Mouse (Mus musculus): ENCODE results near the gene Ebf1. TPM values are rescaled to one million over a fixed set of nuclear protein-coding genes. Genes with fewer than 3 reads are reported as not detected.

Ebf1 gene
- total RNA-seq, 2 experiments from 2014 or later, result 5.9 to 6.7 TPM

DNA sequence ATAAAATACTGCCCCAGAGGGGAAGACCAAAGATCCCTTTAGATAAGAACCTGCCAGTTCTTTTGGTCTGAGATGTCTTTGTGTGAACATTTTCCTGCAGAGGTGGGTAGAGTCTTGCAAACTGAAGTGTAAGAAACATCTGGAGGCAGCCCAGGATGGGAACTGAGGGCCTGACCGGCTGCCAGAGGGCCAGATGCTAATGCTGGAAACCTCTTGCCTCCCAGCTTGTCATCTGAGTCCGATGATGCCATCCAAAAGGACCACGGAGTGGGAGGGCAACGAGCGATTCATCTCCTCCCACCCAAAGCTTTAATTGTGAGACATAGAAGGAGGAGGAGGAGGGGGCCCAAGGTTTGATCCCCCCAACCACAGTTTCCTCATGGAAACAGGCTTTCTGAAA, 197.7 kb downstream of the Ebf1 start:
- intact Hi-C loops (cut with DNase I), result no loop called here
- peak; percentile 46 for DNase-seq

DNA sequence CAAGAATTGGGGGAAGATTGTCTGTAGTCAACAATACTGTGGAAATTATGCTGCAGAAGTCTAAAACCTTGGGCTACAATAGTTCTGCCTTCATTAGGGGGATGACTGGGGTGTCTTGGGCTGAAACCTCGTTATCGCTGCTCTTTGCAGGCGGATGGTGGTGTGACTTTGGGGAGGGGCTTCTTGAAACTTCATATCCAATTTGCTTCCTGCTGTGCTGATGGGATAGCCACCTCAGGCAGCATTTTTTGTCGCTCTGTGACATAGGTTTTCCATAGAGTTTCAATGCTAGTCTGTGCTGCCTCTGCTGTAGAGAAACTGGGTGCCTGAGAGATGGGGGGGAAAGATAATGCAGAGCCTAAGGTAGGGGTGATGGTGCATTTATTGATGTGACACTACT, 198.9 kb downstream of the Ebf1 start:
- intact Hi-C loops (cut with DNase I), result no loop called here
- no peak for DNase-seq

DNA sequence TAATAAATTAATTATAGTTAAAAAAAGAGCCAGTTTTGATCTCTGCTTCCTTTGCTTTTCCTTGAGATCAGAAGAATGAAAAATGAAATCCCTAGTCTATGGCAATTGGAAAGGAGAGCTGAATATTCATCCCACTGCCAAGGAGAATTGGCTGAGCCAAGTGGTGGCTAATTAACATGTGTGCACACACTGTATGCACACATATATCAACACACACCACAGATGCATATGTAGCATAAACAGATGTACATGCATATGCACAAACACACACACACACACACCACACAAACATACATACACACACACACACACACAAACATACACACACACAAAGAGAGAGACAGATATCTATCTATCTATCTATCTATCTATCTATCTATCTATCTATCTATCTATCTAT, 205.2 kb downstream of the Ebf1 start:
- intact Hi-C loops (cut with DNase I), result no loop called here
- DNase-seq, result no peak

DNA sequence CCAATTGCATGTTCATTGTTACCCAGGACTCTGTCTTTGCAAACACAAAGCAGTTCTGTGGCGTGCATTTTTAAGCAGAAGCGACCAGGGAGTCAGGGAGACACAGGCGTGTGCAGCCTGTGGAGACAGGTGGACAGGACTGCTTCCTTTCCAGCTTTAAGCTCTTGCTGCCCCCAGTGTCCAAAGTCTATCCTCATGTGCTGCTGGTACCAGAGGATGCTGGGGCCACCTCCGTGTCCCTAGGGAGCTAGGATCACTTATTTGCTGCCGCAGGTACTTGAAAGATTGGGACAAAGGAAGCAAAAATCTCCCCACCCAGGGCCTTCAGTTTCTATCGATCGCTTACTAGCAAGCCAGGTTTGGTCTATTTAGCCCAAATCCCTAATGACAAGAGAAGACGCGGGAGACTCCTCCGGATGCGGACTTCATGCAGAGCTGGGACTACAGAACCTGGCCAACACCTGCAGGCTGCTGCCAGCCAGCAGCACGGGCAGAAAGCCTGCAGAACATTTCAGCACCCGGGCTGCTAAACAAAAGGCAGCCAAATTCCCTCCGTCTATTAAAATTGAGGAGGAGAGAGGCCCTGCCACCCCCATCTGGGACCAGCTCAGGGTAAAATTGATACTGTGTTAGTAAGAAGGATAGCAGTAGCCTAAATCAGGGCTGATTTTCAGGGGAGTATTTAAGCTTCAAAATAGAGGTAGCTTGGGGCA, 215.3 kb downstream of the Ebf1 start:
- DNase-seq, result no peak
- intact Hi-C loops (cut with DNase I), result no loop called here

DNA sequence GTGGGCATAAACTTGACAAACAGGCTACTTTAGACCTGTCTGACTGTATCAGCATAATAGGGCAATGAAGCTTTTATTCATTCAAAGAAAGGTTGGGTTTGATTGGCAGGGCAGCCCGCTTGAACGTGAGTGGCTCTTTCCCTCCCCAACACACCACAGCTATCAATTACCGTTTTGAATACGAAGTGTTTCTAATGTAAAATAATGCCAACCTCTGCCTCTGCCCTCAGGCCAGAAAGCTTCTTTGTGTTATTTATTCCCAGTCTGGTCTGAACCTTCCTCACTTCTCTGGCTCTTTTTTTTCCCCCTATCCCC, 215.8 kb downstream of the Ebf1 start:
- DNase-seq, result no peak
- intact Hi-C loops (cut with DNase I), result no loop called here

DNA sequence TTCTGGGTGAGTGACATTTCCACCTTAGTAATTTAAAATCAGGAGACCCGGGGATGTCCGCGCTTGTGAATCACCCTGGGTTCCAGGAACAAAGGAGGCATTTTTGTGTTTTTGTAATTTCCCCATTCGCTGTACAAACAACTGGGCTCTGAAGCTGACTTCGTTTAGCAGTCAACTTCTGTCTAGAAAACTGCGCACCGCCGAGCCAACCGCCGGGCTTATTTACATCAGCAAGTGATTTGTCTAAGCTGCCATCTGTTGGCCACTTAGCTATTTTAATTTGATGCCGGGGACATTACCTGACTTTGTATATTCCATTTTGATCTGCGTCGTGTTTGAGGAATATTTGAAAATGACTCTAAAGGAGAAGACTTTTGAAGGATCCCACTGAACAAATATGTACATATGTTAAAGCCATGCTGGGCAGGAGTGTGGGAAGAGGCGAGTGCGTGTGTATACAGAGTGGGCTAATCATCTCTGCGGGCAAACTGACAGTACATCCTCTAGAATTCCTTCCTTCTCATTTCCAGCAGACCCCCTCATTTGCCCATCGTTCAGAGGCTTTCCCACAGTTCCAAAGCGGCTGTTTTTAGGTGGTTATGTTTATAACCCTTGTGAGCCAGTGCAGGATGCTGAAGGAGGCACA, 216.4 kb downstream of the Ebf1 start:
- peak; percentile 57 for DNase-seq
- intact Hi-C loops (cut with DNase I), result no loop called here

DNA sequence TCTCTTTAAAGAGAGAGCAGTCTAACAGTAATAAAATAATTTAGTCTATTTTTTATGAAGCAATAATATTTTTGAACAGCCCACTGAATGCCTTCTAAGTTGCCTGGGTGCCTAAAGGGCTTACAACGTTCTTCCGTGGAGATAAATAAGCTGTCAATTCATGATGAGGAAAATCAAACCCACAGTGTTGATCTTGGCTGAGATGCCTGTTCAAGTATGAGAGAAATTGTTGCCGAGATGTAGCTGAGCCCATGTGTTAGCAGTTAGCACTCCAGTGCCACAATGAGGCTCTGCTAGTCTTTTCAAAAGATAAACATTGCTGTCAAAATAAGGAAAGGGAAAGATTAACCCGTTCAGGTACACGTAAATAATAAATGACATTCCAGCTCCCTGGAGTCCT, 218.0 kb downstream of the Ebf1 start:
- intact Hi-C loops (cut with DNase I), result no loop called here
- no peak for DNase-seq

DNA sequence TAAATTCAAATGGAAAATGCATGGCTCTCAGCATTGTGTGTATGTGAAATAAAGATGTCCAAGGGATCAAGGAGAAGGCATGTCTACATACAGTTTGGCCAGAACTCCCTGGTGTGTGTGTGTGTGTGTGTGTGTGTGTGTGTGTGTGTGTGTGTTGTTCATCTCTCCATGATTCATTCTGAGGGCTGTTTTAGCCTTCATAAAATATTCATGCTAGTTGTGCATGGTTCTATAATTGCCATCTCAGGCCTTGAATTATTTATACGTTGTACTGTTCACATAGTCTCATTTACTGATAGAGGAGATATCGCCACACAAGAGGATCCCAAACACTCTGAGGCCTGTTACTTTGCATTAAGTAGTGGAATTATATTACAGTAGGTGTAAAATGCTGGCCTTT, 220.5 kb downstream of the Ebf1 start:
- intact Hi-C loops (cut with DNase I), result no loop called here
- no peak for DNase-seq

DNA sequence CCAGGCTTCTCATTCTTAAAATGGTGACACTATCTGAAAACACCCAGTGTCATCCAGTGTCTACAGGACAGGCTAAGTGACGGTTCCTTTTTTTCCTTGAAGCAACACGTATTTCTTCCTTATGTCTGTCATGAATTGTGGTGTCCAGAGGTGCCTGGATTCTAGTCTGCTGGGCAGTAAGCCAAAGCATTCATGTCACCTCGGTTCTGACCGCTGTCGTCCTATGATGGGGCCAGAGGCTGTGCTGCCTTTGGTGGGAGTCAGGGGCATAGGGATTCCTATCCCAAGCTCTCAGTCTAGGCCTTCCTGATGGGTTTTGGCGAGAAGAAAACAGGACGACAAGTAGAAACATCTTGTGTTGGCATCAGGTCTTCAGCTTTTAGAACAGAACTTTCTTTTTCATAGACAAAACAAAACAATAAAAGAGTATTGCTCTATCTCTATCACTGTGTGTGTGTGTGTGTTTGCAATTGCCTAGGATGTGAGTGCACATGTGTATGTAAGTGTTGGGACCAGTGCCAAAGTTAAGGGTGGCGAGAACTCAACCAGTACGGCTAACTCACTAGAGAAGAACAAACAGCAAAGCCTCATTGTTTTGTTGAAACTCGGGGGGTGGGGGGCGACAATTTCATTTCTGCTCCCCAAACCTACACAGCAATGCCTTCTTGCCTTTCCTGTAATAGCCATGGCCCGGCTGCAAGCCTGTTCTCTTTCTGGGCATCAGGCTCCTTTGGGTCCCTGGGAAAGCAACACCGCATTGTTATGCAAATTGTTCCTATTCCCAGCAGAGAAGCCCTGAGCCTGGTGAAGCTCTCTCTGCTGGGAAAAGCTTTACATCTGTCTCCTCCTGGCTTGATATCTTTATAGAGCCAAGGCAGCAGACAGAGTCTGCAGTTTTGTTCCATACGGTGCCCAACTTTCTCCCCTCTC, 224.3 kb downstream of the Ebf1 start:
- DNase-seq, result peak; percentile 24
- intact Hi-C loops (cut with DNase I), result no loop called here

DNA sequence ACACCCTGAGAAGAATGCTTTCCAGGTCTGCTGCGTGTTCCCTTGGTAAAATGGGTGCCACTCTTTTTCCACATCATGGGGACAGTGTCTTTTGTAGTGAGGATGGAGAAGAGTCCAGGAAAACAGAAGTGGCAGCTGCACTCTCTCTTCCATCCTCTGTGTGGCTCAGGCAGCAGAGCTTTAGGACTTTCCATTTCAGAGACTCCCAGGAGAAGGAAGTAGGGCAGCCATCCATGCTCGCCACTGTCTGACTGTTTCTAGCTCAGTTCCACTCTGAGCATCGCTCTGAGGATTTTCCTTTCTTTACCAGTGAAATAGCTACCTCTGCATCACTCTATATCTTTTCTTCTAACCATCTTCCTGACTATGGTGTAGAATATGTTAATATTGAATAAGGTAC, 234.8 kb downstream of the Ebf1 start:
- no peak for DNase-seq
- intact Hi-C loops (cut with DNase I), result no loop called here

DNA sequence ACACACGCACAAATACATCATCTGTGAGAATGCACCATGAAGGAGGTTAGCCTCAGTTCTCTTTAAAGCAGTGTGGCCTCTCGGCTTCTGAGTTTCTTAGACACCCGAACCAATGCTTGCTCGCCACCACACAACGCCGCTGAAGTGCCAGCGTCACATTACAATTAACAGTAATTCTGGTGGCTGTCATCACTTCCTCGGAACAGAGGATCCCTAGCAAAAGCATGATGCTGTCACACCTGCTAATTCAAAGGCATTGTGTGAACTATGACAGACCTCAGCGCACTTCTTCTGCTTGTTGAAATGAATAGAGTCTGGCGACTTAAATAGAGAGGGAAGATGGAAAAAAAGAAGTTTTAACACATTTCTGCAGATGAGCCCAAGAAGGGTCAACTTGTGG, 235.8 kb downstream of the Ebf1 start:
- DNase-seq, result no peak
- intact Hi-C loops (cut with DNase I), result no loop called here

DNA sequence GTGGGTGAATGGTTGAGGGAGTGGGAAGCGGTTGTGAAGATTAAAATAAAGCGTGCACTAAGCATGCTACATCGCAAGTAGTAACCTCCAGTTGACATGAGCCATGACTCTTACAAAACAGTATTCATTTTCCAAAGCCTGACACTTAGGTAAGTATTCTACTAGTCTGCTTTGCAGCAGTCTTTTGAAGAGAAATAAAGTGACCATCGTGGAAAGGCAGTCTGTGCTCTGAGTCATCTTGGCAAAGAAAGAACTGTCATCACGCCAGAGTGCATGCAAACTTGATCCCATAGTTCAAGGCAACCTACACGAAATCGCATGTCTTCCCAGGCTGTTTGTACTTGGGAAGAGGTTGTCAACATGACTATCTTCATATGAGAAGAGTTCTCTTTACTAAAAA, 237.4 kb downstream of the Ebf1 start:
- intact Hi-C loops (cut with DNase I), result no loop called here
- DNase-seq, result no peak

DNA sequence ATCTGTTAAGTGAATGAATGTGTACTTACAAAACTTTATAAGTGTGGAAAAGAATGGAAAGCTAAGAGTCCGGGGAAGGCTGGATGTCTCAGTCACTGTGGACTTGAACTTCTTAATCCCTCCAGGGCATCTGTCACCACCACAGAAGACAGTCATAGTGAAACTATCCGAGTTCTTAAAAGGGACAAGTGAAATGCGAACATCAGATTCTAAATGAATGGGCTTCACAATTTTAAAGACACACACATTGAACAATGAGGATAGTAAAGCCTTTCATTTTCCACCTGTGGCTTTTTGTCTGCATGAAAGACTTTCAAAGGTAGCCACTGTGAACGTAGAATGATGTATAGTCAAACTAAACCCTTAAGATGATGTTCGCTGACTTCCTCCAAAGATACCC, 244.0 kb downstream of the Ebf1 start:
- no peak for DNase-seq
- intact Hi-C loops (cut with DNase I), result no loop called here

DNA sequence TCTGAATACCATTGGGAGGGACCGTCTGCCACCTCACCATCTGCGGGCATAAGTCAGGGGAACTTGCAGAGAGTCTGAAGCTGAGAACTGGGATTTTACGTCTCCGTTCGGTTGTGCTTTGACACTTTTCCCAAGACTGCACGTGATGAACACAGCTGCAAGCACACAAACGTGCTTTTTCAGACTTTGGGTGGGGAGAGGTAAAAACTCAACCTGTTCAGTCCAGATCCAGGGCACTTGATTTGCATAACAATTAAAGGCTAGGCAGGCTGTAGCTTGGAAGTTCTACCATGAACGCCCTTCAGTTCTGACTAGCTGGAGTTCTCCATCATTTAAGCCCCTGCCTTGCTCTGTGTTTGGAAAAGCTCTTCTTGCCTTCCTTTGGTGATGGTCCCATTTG, 246.8 kb downstream of the Ebf1 start:
- intact Hi-C loops (cut with DNase I), result no loop called here
- no peak for DNase-seq

DNA sequence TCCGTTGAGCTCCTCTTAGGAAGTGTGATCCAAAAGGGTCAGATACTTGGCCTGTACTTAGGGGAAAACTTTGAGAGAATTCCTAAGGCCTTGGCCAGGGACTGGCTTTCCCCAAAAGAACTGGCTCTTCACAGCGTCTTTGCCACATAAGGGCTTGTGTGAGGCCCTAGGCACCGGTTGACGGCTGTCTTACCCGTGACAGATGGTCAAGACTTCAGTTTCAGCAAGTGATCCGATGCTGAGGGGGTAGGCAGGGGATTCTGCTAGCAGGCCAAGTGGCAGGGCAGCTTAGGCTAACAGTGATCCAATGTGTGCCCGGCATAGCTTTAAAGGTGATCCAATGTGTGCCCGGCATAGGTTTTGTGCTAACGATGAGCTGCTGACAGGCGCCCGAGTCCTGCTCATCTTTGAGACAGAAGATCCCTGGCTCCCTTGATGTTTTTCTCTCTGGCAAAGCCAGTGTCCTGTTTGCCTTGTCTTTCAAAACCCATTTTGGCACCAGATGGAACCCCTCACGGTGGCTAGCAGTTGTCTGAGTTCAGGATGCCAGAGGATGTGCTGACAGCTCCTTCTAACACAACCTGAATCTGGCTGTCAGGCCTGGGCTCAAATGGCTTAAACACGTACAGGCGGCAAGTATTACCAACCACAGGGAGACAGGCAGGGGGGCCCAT, 249.5 kb downstream of the Ebf1 start:
- intact Hi-C loops (cut with DNase I), result no loop called here
- DNase-seq, result peak; percentile 76

DNA sequence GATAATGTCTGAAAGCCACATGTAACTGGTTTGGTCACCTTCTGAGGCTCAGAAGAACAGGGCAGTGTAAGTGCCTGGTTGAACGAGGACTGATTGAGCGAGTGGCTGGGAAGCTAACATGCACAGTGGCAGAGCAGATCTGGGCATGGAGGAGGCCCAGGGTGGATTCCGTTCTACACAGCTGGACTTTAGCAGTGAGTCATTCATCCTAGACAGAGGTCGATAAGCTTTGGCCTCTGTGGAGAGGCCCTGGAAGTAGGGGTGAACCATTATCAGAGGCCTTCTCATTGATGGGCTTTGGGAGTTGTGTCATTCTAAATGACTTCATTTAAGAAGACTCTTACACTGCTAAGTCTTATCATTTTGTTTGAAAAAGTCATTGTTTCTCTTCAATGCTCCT, 250.3 kb downstream of the Ebf1 start:
- DNase-seq, result no peak
- intact Hi-C loops (cut with DNase I), result no loop called here

DNA sequence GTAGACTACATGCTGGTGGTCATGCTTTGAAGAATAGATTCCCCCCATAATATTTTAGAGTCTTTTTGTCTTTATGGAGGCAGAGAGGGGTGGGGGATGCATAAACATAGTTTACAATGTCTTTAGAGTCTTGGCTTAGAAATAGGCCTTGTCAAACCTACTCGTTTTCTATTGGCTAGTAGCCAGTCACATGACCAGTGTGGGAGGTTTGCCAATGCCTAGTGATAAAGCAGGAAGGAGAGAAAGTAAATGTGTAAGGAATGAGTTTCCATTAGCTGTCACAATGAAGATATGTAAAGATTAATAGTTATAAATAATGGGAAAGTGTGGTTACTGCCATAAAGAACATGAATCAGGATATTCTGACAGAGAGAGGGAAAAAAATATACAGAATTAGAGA, 256.8 kb downstream of the Ebf1 start:
- intact Hi-C loops (cut with DNase I), result no loop called here
- DNase-seq, result no peak

DNA sequence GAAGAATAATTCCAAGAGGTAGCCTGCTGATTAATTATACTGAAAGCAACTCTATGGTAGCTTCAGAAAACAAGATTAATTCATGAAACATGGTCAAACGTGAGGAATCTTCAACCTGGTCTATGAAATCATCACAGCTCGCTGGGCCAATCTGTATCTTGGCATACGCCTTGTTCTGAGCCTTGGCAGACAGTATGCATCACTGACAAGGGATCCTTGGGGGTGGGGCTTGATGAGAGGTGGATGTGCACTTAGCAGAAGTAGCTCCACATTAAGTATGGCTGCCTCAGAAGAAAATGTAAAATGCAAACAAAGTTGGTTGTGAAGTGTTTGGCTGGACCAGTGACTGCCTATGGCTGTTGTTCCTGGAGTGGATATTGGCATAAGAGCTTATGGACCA, 258.1 kb downstream of the Ebf1 start:
- DNase-seq, result peak; percentile 24
- intact Hi-C loops (cut with DNase I), result no loop called here

DNA sequence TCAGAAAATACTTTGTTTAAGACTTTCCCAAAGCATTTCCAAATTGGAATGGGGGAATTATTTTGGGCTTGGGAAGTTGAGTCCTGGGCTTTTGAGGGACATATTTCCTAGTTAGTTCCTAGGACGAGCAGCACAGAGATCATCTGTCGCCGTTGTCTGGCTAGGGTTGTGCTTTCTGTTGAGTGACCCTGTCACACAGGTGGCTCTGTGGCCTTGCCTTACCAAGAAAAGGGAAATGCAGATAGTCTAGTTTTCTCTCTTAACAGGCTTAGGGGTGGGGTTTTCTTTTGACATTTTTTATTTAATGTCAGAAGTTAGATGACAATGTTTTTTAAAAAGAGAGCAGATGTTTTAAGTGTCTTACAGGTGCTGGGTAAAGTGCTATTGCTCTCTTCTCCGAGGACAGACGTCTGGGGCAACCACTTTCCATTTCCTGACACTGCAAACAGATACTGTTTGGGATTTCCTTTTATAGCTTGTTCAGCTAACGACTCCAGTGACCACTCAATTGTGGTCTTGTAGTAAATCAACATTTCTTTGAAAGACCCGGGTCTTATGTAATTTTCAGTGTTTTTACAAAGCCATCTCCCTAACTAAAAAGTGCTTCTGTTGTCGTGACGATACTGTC, 264.1 kb downstream of the Ebf1 start:
- intact Hi-C loops (cut with DNase I), result no loop called here

DNA sequence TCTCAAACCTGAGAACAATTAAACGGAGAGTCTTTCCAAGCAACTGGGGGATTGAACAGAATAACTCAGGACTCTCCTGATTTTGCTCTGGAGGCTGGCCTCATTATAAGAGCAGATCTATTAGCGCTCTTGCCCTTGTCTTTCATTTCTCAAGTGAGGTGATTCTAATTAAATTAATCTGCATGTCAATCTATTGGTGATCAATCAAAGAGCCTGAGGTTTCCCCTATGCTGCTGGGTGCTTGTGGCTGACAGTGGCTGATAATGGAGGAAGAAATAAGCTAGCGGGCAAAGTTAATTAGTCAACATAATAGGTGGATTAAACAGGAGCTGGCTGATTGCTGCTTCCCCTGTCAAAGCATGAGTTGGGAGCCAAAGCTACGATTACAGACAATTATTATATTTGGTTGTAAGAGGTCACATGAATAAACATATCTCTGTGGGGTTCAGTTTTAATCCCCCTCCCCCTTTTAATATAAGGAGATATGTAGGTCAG, 265.4 kb downstream of the Ebf1 start:
- intact Hi-C loops (cut with DNase I), result no loop called here
- no peak for DNase-seq

More for the DNA sequence above, 264.1 kb downstream of the Ebf1 start:
- DNase-seq, result no peak

DNA sequence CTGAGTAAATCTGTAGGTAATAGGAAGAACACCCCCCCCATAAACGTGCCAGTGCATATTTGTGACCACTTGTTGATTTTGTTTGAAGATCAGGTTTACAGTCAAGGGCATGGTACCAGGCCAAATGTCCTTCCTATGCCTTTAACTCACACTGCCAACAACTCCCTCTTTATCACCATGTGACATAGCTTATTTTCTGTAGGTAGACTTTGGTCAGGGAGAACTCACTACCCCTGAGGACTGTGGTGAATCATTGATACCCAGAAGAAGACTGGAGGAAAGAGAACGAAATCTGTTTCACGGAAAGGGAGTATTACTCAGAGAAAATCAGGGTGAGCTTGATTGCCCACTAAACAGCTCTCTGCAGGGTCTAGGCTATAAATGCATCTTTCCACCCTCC, 267.2 kb downstream of the Ebf1 start:
- no peak for DNase-seq
- intact Hi-C loops (cut with DNase I), result no loop called here

Data from left cerebral cortex, postnatal 4 days (tissue).